Mouse (Mus musculus) hindbrain, embryonic 15.5 days (tissue): Measurements from ENCODE around the gene Golim4. TPM values are rescaled to one million over a fixed set of nuclear protein-coding genes. Genes with fewer than 3 reads are reported as not detected.
A peak's percentile ranks its signal among the peaks of the same experiment; 100 is the strongest.

Experiments
- ATAC-seq: fragments of 200-750 bp; cut with Nextera tagmentation; 2 replicates; pipeline ENCODE4 v1.8.0; 2017; ENCODE audit warnings: low read depth, moderate number of reproducible peaks, moderate TSS enrichment; ENCODE audit not compliant: low FRiP score
- H3K27ac ChIP-seq: fragments of 300-500 bp; sonication (generic); replicated peaks from 2 replicates; pipeline ENCODE4 v1.5.1; 2015; ENCODE audit warnings: mild to moderate bottlenecking, inconsistent platforms
- H3K27me3 ChIP-seq: fragments of 300-500 bp; sonication (generic); 2 replicates; pipeline ENCODE4 v1.6.1; 2015; ENCODE audit warnings: control low read depth, inconsistent platforms
- H3K36me3 ChIP-seq: fragments of 300-500 bp; sonication (generic); 2 replicates; pipeline ENCODE4 v1.6.1; 2015; ENCODE audit warnings: control low read depth, inconsistent platforms
- H3K4me1 ChIP-seq: fragments of 300-500 bp; sonication (generic); replicated peaks from 2 replicates; pipeline ENCODE4 v1.6.1; 2015; ENCODE audit warnings: control low read depth, inconsistent platforms
- H3K4me2 ChIP-seq: fragments of 300-500 bp; sonication (generic); 2 replicates; pipeline ENCODE4 v1.6.1; 2015; ENCODE audit warnings: moderate library complexity, mild to moderate bottlenecking, inconsistent platforms
- H3K4me3 ChIP-seq: fragments of 300-500 bp; sonication (generic); 2 replicates; pipeline ENCODE4 v1.5.1; 2015; ENCODE audit warnings: mild to moderate bottlenecking, inconsistent platforms
- H3K9ac ChIP-seq: fragments of 300-500 bp; sonication (generic); 2 replicates; pipeline ENCODE4 v1.6.1; 2015; ENCODE audit warnings: inconsistent platforms
- H3K9me3 ChIP-seq: fragments of 300-500 bp; sonication (generic); 2 replicates; pipeline ENCODE4 v1.6.1; 2016; ENCODE audit warnings: control low read depth, inconsistent platforms
- WGBS: fragments of 180-500 bp; shearing (Covaris S2); methylation state at CpG from one replicate; pipeline ENCODE4 v1.1.7; 2015; 5-methylcytosine and 5-hydroxymethylcytosine counted together
- polyA plus RNA-seq: library from polyadenylated mRNA; unstranded; fragments of >200 nt; fragmentation: Nextera tagmentation; extraction: Ambion mirVana; gene quantifications from 2 replicates; pipeline ENCODE4 v1.2.1, GENCODE M21; 2015

The Golim4 gene
- polyA plus RNA-seq, 1 experiment from 2014 or later: 20.2 TPM

GRCm38 (mm10) chr3:75949358-75949757 lies 7.4 kb downstream of the Golim4 start:
- Histone ChIP-seq H3K9ac (no peak overlapping the region), H3K4me3 (no peak overlapping the region), H3K27ac (no peak overlapping the region), H3K36me3 (no peaks in the 10 kb centered on the region), H3K27me3 (no peaks in the 10 kb centered on the region), H3K4me2 (no peak overlapping the region), H3K9me3 (no peaks in the 10 kb centered on the region), H3K4me1 (peaks cover 15% of the 10 kb centered on the region)
- 83% methylated on average over 5 of the region's 5 CpGs for WGBS
- ATAC-seq: no peak

- no peak overlapping the region for H3K9ac ChIP-seq
- peaks cover 7% of the 10 kb centered on the region for H3K4me1 ChIP-seq
- no peak overlapping the region for H3K27ac ChIP-seq
- H3K9me3 ChIP-seq: no peaks in the 10 kb centered on the region
- H3K27me3 ChIP-seq: no peaks in the 10 kb centered on the region
- no peak overlapping the region for H3K4me2 ChIP-seq
- 75% methylated on average over 2 of the region's 2 CpGs for WGBS
- H3K4me3 ChIP-seq: no peak overlapping the region
- H3K36me3 ChIP-seq: no peaks in the 10 kb centered on the region
- no peak for ATAC-seq
Measured at GRCm38 (mm10) chr3:75948541-75949095, 8.1 kb downstream of the Golim4 start.

GRCm38 (mm10) chr3:75948003-75948402 lies 8.7 kb downstream of the Golim4 start:
- H3K4me2 ChIP-seq: no peak overlapping the region
- peaks cover 4% of the 10 kb centered on the region; the same call in 1 of the 2 replicates for H3K4me1 ChIP-seq
- H3K27me3 ChIP-seq: no peaks in the 10 kb centered on the region
- H3K9ac ChIP-seq: no peak overlapping the region
- H3K36me3 ChIP-seq: no peaks in the 10 kb centered on the region
- no peak overlapping the region for H3K4me3 ChIP-seq
- H3K27ac ChIP-seq: no peak overlapping the region
- 94% methylated on average over 1 of the region's 1 CpGs for WGBS
- ATAC-seq: no peak
- H3K9me3 ChIP-seq: no peaks in the 10 kb centered on the region

GRCm38 (mm10) chr3:75942303-75943060 lies 14.3 kb downstream of the Golim4 start:
- no peak overlapping the region for H3K27ac ChIP-seq
- H3K27me3 ChIP-seq: no peaks in the 10 kb centered on the region
- no peaks in the 10 kb centered on the region for H3K36me3 ChIP-seq
- ATAC-seq: no peak
- 72% methylated on average over 12 of the region's 12 CpGs for WGBS
- no peak overlapping the region for H3K4me2 ChIP-seq
- no peak overlapping the region for H3K4me3 ChIP-seq
- H3K4me1 ChIP-seq: peaks cover 10% of the 10 kb centered on the region; the same call in 1 of the 2 replicates
- H3K9ac ChIP-seq: no peak overlapping the region
- H3K9me3 ChIP-seq: no peaks in the 10 kb centered on the region

- Histone ChIP-seq H3K27me3 (no peaks in the 10 kb centered on the region), H3K9ac (no peak overlapping the region), H3K4me2 (no peak overlapping the region), H3K27ac (no peak overlapping the region), H3K4me1 (peaks cover 10% of the 10 kb centered on the region; the same call in 1 of the 2 replicates), H3K9me3 (no peaks in the 10 kb centered on the region), H3K4me3 (no peak overlapping the region), H3K36me3 (no peaks in the 10 kb centered on the region)
- no peak for ATAC-seq
- 76% methylated on average over 1 of the region's 1 CpGs for WGBS
Measured at GRCm38 (mm10) chr3:75941864-75942263, 14.9 kb downstream of the Golim4 start.

- Histone ChIP-seq H3K4me2 (no peak overlapping the region), H3K27ac (no peak overlapping the region), H3K4me1 (no peaks in the 10 kb centered on the region), H3K4me3 (no peak overlapping the region), H3K9ac (no peak overlapping the region), H3K9me3 (no peaks in the 10 kb centered on the region), H3K27me3 (no peaks in the 10 kb centered on the region), H3K36me3 (no peaks in the 10 kb centered on the region)
- 91% methylated on average over 2 of the region's 2 CpGs for WGBS
- ATAC-seq: no peak
Measured at GRCm38 (mm10) chr3:75936152-75936551, 20.6 kb downstream of the Golim4 start.

- Histone ChIP-seq H3K4me2 (no peak overlapping the region), H3K36me3 (no peaks in the 10 kb centered on the region), H3K4me1 (no peaks in the 10 kb centered on the region), H3K27ac (no peak overlapping the region), H3K9me3 (no peaks in the 10 kb centered on the region), H3K9ac (no peak overlapping the region), H3K4me3 (no peak overlapping the region), H3K27me3 (no peaks in the 10 kb centered on the region)
- ATAC-seq: no peak
- WGBS: 71% methylated on average over 2 of the region's 2 CpGs
Measured at GRCm38 (mm10) chr3:75930659-75931225, 26.0 kb downstream of the Golim4 start.

GRCm38 (mm10) chr3:75929926-75930548 lies 26.7 kb downstream of the Golim4 start:
- no peaks in the 10 kb centered on the region for H3K4me1 ChIP-seq
- no peak overlapping the region for H3K9ac ChIP-seq
- WGBS: 92% methylated on average over 7 of the region's 7 CpGs
- H3K27ac ChIP-seq: no peak overlapping the region
- no peaks in the 10 kb centered on the region for H3K36me3 ChIP-seq
- H3K4me2 ChIP-seq: no peak overlapping the region
- no peaks in the 10 kb centered on the region for H3K27me3 ChIP-seq
- no peak for ATAC-seq
- H3K4me3 ChIP-seq: no peak overlapping the region
- H3K9me3 ChIP-seq: no peaks in the 10 kb centered on the region

- H3K36me3 ChIP-seq: no peaks in the 10 kb centered on the region
- no peaks in the 10 kb centered on the region for H3K9me3 ChIP-seq
- no peak overlapping the region for H3K4me2 ChIP-seq
- H3K27me3 ChIP-seq: no peaks in the 10 kb centered on the region
- ATAC-seq: no peak
- H3K4me1 ChIP-seq: no peaks in the 10 kb centered on the region
- H3K9ac ChIP-seq: no peak overlapping the region
- WGBS: 82% methylated on average over 3 of the region's 3 CpGs
- no peak overlapping the region for H3K4me3 ChIP-seq
- H3K27ac ChIP-seq: no peak overlapping the region
Measured at GRCm38 (mm10) chr3:75926327-75926726, 30.4 kb downstream of the Golim4 start.

- H3K4me2 ChIP-seq: no peak overlapping the region
- no peak overlapping the region for H3K4me3 ChIP-seq
- no peaks in the 10 kb centered on the region for H3K27me3 ChIP-seq
- H3K4me1 ChIP-seq: no peaks in the 10 kb centered on the region
- H3K9ac ChIP-seq: no peak overlapping the region
- 52% methylated on average over 2 of the region's 2 CpGs for WGBS
- no peak overlapping the region for H3K27ac ChIP-seq
- no peaks in the 10 kb centered on the region for H3K9me3 ChIP-seq
- H3K36me3 ChIP-seq: no peaks in the 10 kb centered on the region
- no peak for ATAC-seq
Measured at GRCm38 (mm10) chr3:75925123-75925522, 31.6 kb downstream of the Golim4 start.

GRCm38 (mm10) chr3:75917770-75918503 lies 38.8 kb downstream of the Golim4 start:
- H3K9me3 ChIP-seq: no peaks in the 10 kb centered on the region
- 0 out of 2 replicates have a peak, but pooled peaks cover 3% of the 10 kb centered on the region for H3K4me1 ChIP-seq
- no peak overlapping the region for H3K4me3 ChIP-seq
- no peak overlapping the region for H3K9ac ChIP-seq
- H3K4me2 ChIP-seq: no peak overlapping the region
- no peaks in the 10 kb centered on the region for H3K36me3 ChIP-seq
- H3K27me3 ChIP-seq: no peaks in the 10 kb centered on the region
- H3K27ac ChIP-seq: no peak overlapping the region
- 91% methylated on average over 17 of the region's 17 CpGs for WGBS
- ATAC-seq: peak; percentile 42; the same call in 1 of the 2 replicates
